Mouse (Mus musculus) brain, embryonic 14.5 days (tissue): ENCODE measurements around the gene Ifnl3. TPM values are rescaled to one million over a fixed set of nuclear protein-coding genes. Genes with fewer than 3 reads are reported as not detected.
"Not testable (repeated sequence)": the region's sequence is repeated elsewhere in the genome, so short reads cannot be mapped to it uniquely, and the experiment has no call there.

Experiments
- DNase-seq: peaks from one replicate; pipeline ENCODE4 v3.0.0-alpha.2; 2011; ENCODE audit warnings: low read depth
- CTCF ChIP-seq: fragments of 200-500 bp; IDR thresholded peaks from 2 replicates; pipeline ENCODE4 v1.5.1; 2012; ENCODE audit warnings: inconsistent platforms, mild to moderate bottlenecking, moderate library complexity, borderline replicate concordance; ENCODE audit not compliant: insufficient read depth, insufficient read length; ENCODE audit errors: extremely low read depth
- POLR2A ChIP-seq: fragments of 200-500 bp; IDR thresholded peaks from 2 replicates; pipeline ENCODE4 v1.6.1; 2012; ENCODE audit warnings: mild to moderate bottlenecking, inconsistent platforms, borderline replicate concordance; ENCODE audit not compliant: poor library complexity, insufficient read depth, insufficient read length, severe bottlenecking; ENCODE audit errors: extremely low read depth
- polyA plus RNA-seq: library from polyadenylated mRNA; depleted of rRNA; stranded (reverse); fragments of >200 nt; gene quantifications from 2 replicates; pipeline ENCODE4 v1.2.3, GENCODE M21; 2012

The Ifnl3 gene
- polyA plus RNA-seq, 1 experiment = not detected

GRCm38 (mm10) chr7:28511441-28511840 is 11.2 kb upstream of the Ifnl3 start:
- no peak for DNase-seq
- TF ChIP-seq POLR2A = no peak
- no peak for TF ChIP-seq CTCF

GRCm38 (mm10) chr7:28527922-28528719 is 5.5 kb downstream of the Ifnl3 start:
- peak; percentile 57 for DNase-seq
- TF ChIP-seq CTCF = peak; percentile 78
- no peak for TF ChIP-seq POLR2A

GRCm38 (mm10) chr7:28532005-28532404 is 9.4 kb downstream of the Ifnl3 start:
- DNase-seq = no peak
- no peak for TF ChIP-seq CTCF
- TF ChIP-seq POLR2A = no peak

GRCm38 (mm10) chr7:28538886-28539285 is 16.2 kb downstream of the Ifnl3 start:
- not testable (repeated sequence) for DNase-seq

- TF ChIP-seq CTCF = no peak
- no peak for DNase-seq
Measured at GRCm38 (mm10) chr7:28540526-28540925, 17.9 kb downstream of the Ifnl3 start, which contains the start of gene Sycn. Gene Sycn (plus strand): TSS chr7:28540885.

- no peak for TF ChIP-seq POLR2A
- no peak for TF ChIP-seq CTCF
- DNase-seq = no peak
Measured at GRCm38 (mm10) chr7:28544051-28544601, 21.5 kb downstream of the Ifnl3 start.

GRCm38 (mm10) chr7:28545048-28545890 is 22.6 kb downstream of the Ifnl3 start:
- peak; percentile 15 for DNase-seq
- TF ChIP-seq CTCF (no peak), POLR2A (no peak)

- no peak for DNase-seq
- no peak for TF ChIP-seq CTCF
Measured at GRCm38 (mm10) chr7:28545891-28546210, 23.2 kb downstream of the Ifnl3 start.

- no peak for TF ChIP-seq POLR2A
- TF ChIP-seq CTCF = no peak
Measured at GRCm38 (mm10) chr7:28546649-28547048, 24.0 kb downstream of the Ifnl3 start.

GRCm38 (mm10) chr7:28547154-28547553 is 24.5 kb downstream of the Ifnl3 start, which contains the start of gene Nccrp1:
Gene Nccrp1 (minus strand): TSS chr7:28547254.
- TF ChIP-seq POLR2A (no peak), CTCF (no peak)
- no peak for DNase-seq

More at GRCm38 (mm10) chr7:28546649-28547048, 24.0 kb downstream of the Ifnl3 start:
- DNase-seq = peak; percentile 14

- DNase-seq = no peak
- TF ChIP-seq CTCF = no peak
- no peak for TF ChIP-seq POLR2A
Measured at GRCm38 (mm10) chr7:28547628-28548027, 25.0 kb downstream of the Ifnl3 start.

- TF ChIP-seq CTCF (no peak), POLR2A (no peak)
- no peak for DNase-seq
Measured at GRCm38 (mm10) chr7:28553076-28553475, 30.4 kb downstream of the Ifnl3 start.
